Mouse (Mus musculus) frontal cortex, postnatal 10 days (tissue): ENCODE measurements around the gene Fxyd2.

Experiments
- DNase-seq, 2 experiments: peaks; one replicate each; pipeline ENCODE4 v3.0.0; 2022; ENCODE audit warnings: low spot score in 2 of 2, mixed read lengths in 1 of 2

Fxyd2 gene

GRCm38 (mm10) chr9:45391299-45391698 lies 8.2 kb upstream of the Fxyd2 start:
- DNase-seq, result no peak

GRCm38 (mm10) chr9:45395218-45395617 lies 4.3 kb upstream of the Fxyd2 start:
- DNase-seq, result no peak

- no peak for DNase-seq
These were observed 3.7 kb upstream of the Fxyd2 start for GRCm38 (mm10) chr9:45395796-45396195.

- no peak for DNase-seq
These were observed 1.1 kb upstream of the Fxyd2 start for GRCm38 (mm10) chr9:45398336-45398735.

- no peak for DNase-seq
These were observed 2.4 kb downstream of the Fxyd2 start for GRCm38 (mm10) chr9:45401851-45402250.

- DNase-seq, result no peak
These were observed 3.5 kb downstream of the Fxyd2 start for GRCm38 (mm10) chr9:45402957-45403356.

- DNase-seq, result no peak
These were observed 6.2 kb downstream of the Fxyd2 start for GRCm38 (mm10) chr9:45405694-45406093.

- DNase-seq, result no peak
These were observed 7.3 kb downstream of the Fxyd2 start for GRCm38 (mm10) chr9:45406808-45407207.

- peak; percentile 68 to 75 for DNase-seq
These were observed 8.5 kb downstream of the Fxyd2 start for GRCm38 (mm10) chr9:45407706-45408675.

- DNase-seq, result no peak
These were observed 10.7 kb downstream of the Fxyd2 start for GRCm38 (mm10) chr9:45410193-45410592.

- no peak for DNase-seq
These were observed 11.1 kb downstream of the Fxyd2 start for GRCm38 (mm10) chr9:45410614-45411013.

- DNase-seq, result no peak
These were observed 11.6 kb downstream of the Fxyd2 start for GRCm38 (mm10) chr9:45411111-45411510.

- DNase-seq, result no peak
These were observed 12.3 kb downstream of the Fxyd2 start for GRCm38 (mm10) chr9:45411803-45412202.

- DNase-seq, result peak; percentile 81 to 87
These were observed 12.8 kb downstream of the Fxyd2 start for GRCm38 (mm10) chr9:45412287-45412686.

- no peak for DNase-seq
These were observed 13.4 kb downstream of the Fxyd2 start for GRCm38 (mm10) chr9:45412700-45413477.

GRCm38 (mm10) chr9:45413478-45414140 lies 14.1 kb downstream of the Fxyd2 start:
- no peak for DNase-seq

GRCm38 (mm10) chr9:45415912-45416311 lies 16.4 kb downstream of the Fxyd2 start:
- DNase-seq, result peak; percentile 37 to 71

GRCm38 (mm10) chr9:45417245-45417644 lies 17.8 kb downstream of the Fxyd2 start:
- DNase-seq, result no peak

GRCm38 (mm10) chr9:45418252-45418651 lies 18.8 kb downstream of the Fxyd2 start:
- no peak for DNase-seq

- no peak for DNase-seq
These were observed 21.7 kb downstream of the Fxyd2 start for GRCm38 (mm10) chr9:45421209-45421608.

- DNase-seq, result no peak
These were observed 23.4 kb downstream of the Fxyd2 start for GRCm38 (mm10) chr9:45422761-45423298.

- DNase-seq, result no peak
These were observed 27.0 kb downstream of the Fxyd2 start, which contains the start of gene Dscaml1 for GRCm38 (mm10) chr9:45426456-45426855. Dscaml1 (plus strand) TSS chr9:45426628.
